Mouse (Mus musculus) kidney, embryonic 16.5 days (tissue): Measurements from ENCODE around the gene H2-Q7. TPM values are rescaled to one million over a fixed set of nuclear protein-coding genes. Genes with fewer than 3 reads are reported as not detected.
A peak's percentile ranks its signal among the peaks of the same experiment; 100 is the strongest.
"Not testable (repeated sequence)": the region's sequence is repeated elsewhere in the genome, so short reads cannot be mapped to it uniquely, and the experiment has no call there.

Experiments used
- ATAC-seq: fragments of 200-750 bp; cut with Nextera tagmentation; 2 replicates; pipeline ENCODE4 v1.8.0; 2017; ENCODE audit warnings: moderate TSS enrichment; ENCODE audit not compliant: low FRiP score, low TSS enrichment
- H3K27ac ChIP-seq: fragments of 300-500 bp; sonication (generic); 2 replicates; pipeline ENCODE4 v1.5.1; 2014; ENCODE audit warnings: low read length
- H3K27me3 ChIP-seq: fragments of 300-500 bp; sonication (generic); 2 replicates; pipeline ENCODE4 v1.6.1; 2014; ENCODE audit warnings: low read length, control low read depth, mixed read lengths; ENCODE audit not compliant: insufficient read depth
- H3K36me3 ChIP-seq: fragments of 300-500 bp; sonication (generic); 2 replicates; pipeline ENCODE4 v1.6.1; 2014; ENCODE audit warnings: low read length, control low read depth, mixed read lengths; ENCODE audit not compliant: insufficient read depth
- H3K4me1 ChIP-seq: fragments of 300-500 bp; sonication (generic); 2 replicates; pipeline ENCODE4 v1.6.1; 2014; ENCODE audit warnings: low read length, control low read depth, mixed read lengths; ENCODE audit not compliant: insufficient read depth
- H3K4me2 ChIP-seq: fragments of 300-500 bp; sonication (generic); replicated peaks from 2 replicates; pipeline ENCODE4 v1.6.1; 2014; ENCODE audit warnings: low read depth, low read length
- H3K4me3 ChIP-seq: fragments of 300-500 bp; sonication (generic); 2 replicates; pipeline ENCODE4 v1.5.1; 2014; ENCODE audit warnings: mild to moderate bottlenecking, low read length
- H3K9ac ChIP-seq: fragments of 300-500 bp; sonication (generic); replicated peaks from 2 replicates; pipeline ENCODE4 v1.6.1; 2014; ENCODE audit warnings: low read length
- H3K9me3 ChIP-seq: fragments of 300-500 bp; sonication (generic); 2 replicates; pipeline ENCODE4 v1.6.1; 2016; ENCODE audit warnings: low read length, control low read depth
- WGBS: fragments of 180-500 bp; shearing (Covaris S2); extraction: QIAGEN DNeasy Blood & Tissue Kit; methylation state at CpG from one replicate; pipeline ENCODE4 v1.1.7; 2014; 5-methylcytosine and 5-hydroxymethylcytosine counted together
- polyA plus RNA-seq: library from polyadenylated mRNA; unstranded; fragments of >200 nt; fragmentation: Nextera tagmentation; extraction: Ambion mirVana; gene quantifications from 2 replicates; pipeline ENCODE4 v1.2.1, GENCODE M21; 2015

Gene H2-Q7
- polyA plus RNA-seq, result 13.7 and 15.2 TPM in 2 replicates

- H3K9me3 ChIP-seq, H3K36me3 ChIP-seq, H3K27ac ChIP-seq, H3K27me3 ChIP-seq, H3K4me1 ChIP-seq: not testable (repeated sequence)
- Histone ChIP-seq H3K4me3 (peak within 1 kb of the TSS; percentile 49), H3K9ac (peak within 1 kb of the TSS; percentile 57), H3K4me2 (peak within 1 kb of the TSS; percentile 82)
- peak; percentile 96 for ATAC-seq
- WGBS, result 4% methylated on average over 17 of the region's 18 CpGs
Observed at GRCm38 (mm10) chr17:35438885-35439284, at the start of gene H2-Q7. Gene H2-Q7 (plus strand): TSS chr17:35439155.

DNA sequence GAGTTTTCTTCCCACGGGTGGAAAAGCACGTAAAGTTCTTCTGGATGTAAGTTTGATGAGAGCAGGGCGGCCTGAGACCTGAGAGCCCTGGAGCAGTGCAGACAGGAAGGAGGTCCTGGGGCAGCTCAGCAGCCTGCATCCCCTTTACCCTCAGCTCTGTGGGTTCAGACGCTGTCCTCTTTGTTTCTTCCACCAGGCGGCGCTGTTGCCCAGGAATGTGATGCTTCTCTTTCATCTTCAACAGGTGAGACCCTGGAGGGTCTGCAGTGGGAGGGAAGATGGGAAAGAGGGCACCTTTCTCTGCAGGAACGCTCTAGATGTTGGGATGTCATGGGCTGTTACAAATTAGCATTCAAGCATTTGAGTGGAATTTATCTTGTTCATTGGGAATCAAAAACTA lies 49.2 kb upstream of the H2-Q7 start:
- not testable (repeated sequence) for H3K4me3 ChIP-seq, H3K9ac ChIP-seq, H3K9me3 ChIP-seq, H3K36me3 ChIP-seq, ATAC-seq, H3K4me1 ChIP-seq, H3K27ac ChIP-seq, H3K4me2 ChIP-seq, H3K27me3 ChIP-seq
- WGBS, result 4% methylated on average over 7 of the region's 7 CpGs

GRCm38 (mm10) chr17:35392671-35393070 lies 46.3 kb upstream of the H2-Q7 start:
- not testable (repeated sequence) for H3K9me3 ChIP-seq, H3K4me1 ChIP-seq, ATAC-seq, H3K27ac ChIP-seq, H3K36me3 ChIP-seq, H3K4me2 ChIP-seq, H3K27me3 ChIP-seq, H3K9ac ChIP-seq, H3K4me3 ChIP-seq
- WGBS, result 63% methylated on average over 2 of the region's 2 CpGs

- WGBS, result 2% methylated on average over 50 of the region's 75 CpGs
- H3K36me3 ChIP-seq, H3K27ac ChIP-seq, H3K27me3 ChIP-seq, H3K9ac ChIP-seq, H3K9me3 ChIP-seq, H3K4me1 ChIP-seq: not testable (repeated sequence)
- peak; percentile 92 for ATAC-seq
- Histone ChIP-seq H3K4me3 (peak overlapping the region; percentile 35), H3K4me2 (peak overlapping the region; percentile 53)
Observed at GRCm38 (mm10) chr17:35393864-35394800, 44.8 kb upstream of the H2-Q7 start.

DNA sequence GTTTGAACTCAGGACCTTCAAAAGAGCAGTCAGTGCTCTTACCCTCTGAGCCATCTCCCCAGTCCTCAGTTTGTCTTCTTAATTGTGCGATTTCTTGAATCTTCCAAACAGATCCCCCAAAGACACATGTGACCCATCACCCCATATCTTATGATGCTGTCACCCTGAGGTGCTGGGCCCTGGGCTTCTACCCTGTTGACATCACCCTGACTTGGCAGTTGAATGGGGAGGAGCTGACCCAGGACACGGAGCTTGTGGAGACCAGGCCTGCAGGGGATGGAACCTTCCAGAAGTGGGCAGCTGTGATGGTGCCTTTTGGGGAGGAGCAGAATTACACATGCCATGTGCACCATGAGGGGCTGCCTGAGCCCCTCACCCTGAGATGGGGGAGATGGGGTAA lies 42.0 kb upstream of the H2-Q7 start:
- ATAC-seq, H3K9me3 ChIP-seq, H3K27ac ChIP-seq: not testable (repeated sequence)

GRCm38 (mm10) chr17:35413057-35413456 lies 25.9 kb upstream of the H2-Q7 start:
- not testable (repeated sequence) for H3K27me3 ChIP-seq
- no CpG with 5 or more reads among the region's 1 CpGs for WGBS

More for the DNA sequence above, 42.0 kb upstream of the H2-Q7 start:
- not testable (repeated sequence) for H3K9ac ChIP-seq, H3K36me3 ChIP-seq, H3K4me3 ChIP-seq, H3K4me2 ChIP-seq, H3K27me3 ChIP-seq, H3K4me1 ChIP-seq
- 88% methylated on average over 2 of the region's 2 CpGs for WGBS

GRCm38 (mm10) chr17:35415273-35416129 lies 23.5 kb upstream of the H2-Q7 start:
- 71% methylated on average over 3 of the region's 10 CpGs for WGBS
- H3K27ac ChIP-seq, H3K27me3 ChIP-seq, H3K4me3 ChIP-seq, ATAC-seq, H3K9me3 ChIP-seq, H3K4me2 ChIP-seq, H3K9ac ChIP-seq, H3K36me3 ChIP-seq, H3K4me1 ChIP-seq: not testable (repeated sequence)

More at GRCm38 (mm10) chr17:35413057-35413456, 25.9 kb upstream of the H2-Q7 start:
- not testable (repeated sequence) for H3K9me3 ChIP-seq, ATAC-seq, H3K4me2 ChIP-seq, H3K36me3 ChIP-seq, H3K9ac ChIP-seq, H3K4me1 ChIP-seq, H3K4me3 ChIP-seq, H3K27ac ChIP-seq

DNA sequence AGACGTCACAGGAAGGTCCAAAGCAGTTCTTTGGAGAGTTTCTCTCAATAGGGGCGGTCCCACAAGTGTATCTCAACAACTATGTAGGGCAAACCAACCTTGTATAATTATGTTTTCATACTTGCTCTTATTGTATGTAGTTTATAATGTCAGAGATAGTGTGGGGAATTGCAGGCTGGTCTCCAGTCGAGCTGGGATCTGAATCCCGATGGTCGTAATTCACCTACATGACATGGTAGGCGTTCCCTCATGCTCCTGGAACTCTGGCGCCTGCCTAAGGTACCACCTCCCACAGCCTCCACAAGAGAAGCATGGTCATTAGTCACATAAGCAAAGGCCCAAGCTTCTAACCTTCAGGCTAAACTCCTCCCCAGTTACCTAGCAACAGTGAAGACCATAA lies 20.2 kb upstream of the H2-Q7 start:
- 60% methylated on average over 7 of the region's 7 CpGs for WGBS
- 0 out of 2 replicates have a peak, but pooled peaks cover 4% of the 10 kb centered on the region for H3K9me3 ChIP-seq
- H3K36me3 ChIP-seq, result no peaks in the 10 kb centered on the region
- no peak overlapping the region for H3K27ac ChIP-seq
- no peak overlapping the region for H3K4me2 ChIP-seq
- peaks cover 4% of the 10 kb centered on the region for H3K27me3 ChIP-seq
- H3K4me3 ChIP-seq, result no peak overlapping the region
- no peaks in the 10 kb centered on the region for H3K4me1 ChIP-seq
- ATAC-seq, result no peak
- H3K9ac ChIP-seq, result no peak overlapping the region

- not testable (repeated sequence) for H3K36me3 ChIP-seq, H3K9me3 ChIP-seq, H3K27me3 ChIP-seq, H3K9ac ChIP-seq, H3K27ac ChIP-seq, ATAC-seq, H3K4me3 ChIP-seq, H3K4me2 ChIP-seq, H3K4me1 ChIP-seq
- 65% methylated on average over 4 of the region's 4 CpGs for WGBS
Observed at GRCm38 (mm10) chr17:35419564-35419963, 19.4 kb upstream of the H2-Q7 start.
